Mouse (Mus musculus): ENCODE results near the gene Msi1.
A peak's percentile ranks its signal among the peaks of the same experiment; 100 is the strongest.
"Not testable (repeated sequence)": the region's sequence is repeated elsewhere in the genome, so short reads cannot be mapped to it uniquely, and the experiment has no call there.

Gene Msi1

GRCm38 (mm10) chr5:115487942-115488580, 58.7 kb downstream of the Msi1 start:
- DNase-seq (ENCODE audit: low read depth, low spot score), result peak; percentile 60
- Histone ChIP-seq H3K36me3 (ENCODE audit: control insufficient read depth, insufficient read depth, low read length, poor library complexity, severe bottlenecking) (no peaks in the 10 kb centered on the region), H3K27me3 (ENCODE audit: control insufficient read depth, insufficient read depth, low read length, poor library complexity, severe bottlenecking) (no peaks in the 10 kb centered on the region)

- Histone ChIP-seq H3K36me3 (ENCODE audit: control insufficient read depth, insufficient read depth, low read length, poor library complexity, severe bottlenecking) (no peaks in the 10 kb centered on the region), H3K27me3 (ENCODE audit: control insufficient read depth, insufficient read depth, low read length, poor library complexity, severe bottlenecking) (no peaks in the 10 kb centered on the region)
- peak; percentile 89 for DNase-seq (ENCODE audit: low read depth, low spot score)
These were observed 59.7 kb downstream of the Msi1 start for GRCm38 (mm10) chr5:115488841-115489698.

- no peaks in the 10 kb centered on the region for H3K36me3 ChIP-seq (ENCODE audit: control insufficient read depth, insufficient read depth, low read length, poor library complexity, severe bottlenecking)
- peak; percentile 95 for DNase-seq (ENCODE audit: low read depth, low spot score)
- H3K27me3 ChIP-seq (ENCODE audit: control insufficient read depth, insufficient read depth, low read length, poor library complexity, severe bottlenecking), result no peaks in the 10 kb centered on the region
These were observed 60.6 kb downstream of the Msi1 start for GRCm38 (mm10) chr5:115489699-115490637.

GRCm38 (mm10) chr5:115490638-115491000, 61.2 kb downstream of the Msi1 start:
- H3K36me3 ChIP-seq (ENCODE audit: control insufficient read depth, insufficient read depth, low read length, poor library complexity, severe bottlenecking), result no peaks in the 10 kb centered on the region
- H3K27me3 ChIP-seq (ENCODE audit: control insufficient read depth, insufficient read depth, low read length, poor library complexity, severe bottlenecking), result no peaks in the 10 kb centered on the region
- no peak for DNase-seq (ENCODE audit: low read depth, low spot score)

- Histone ChIP-seq H3K27me3 (ENCODE audit: control insufficient read depth, insufficient read depth, low read length, poor library complexity, severe bottlenecking) (no peaks in the 10 kb centered on the region), H3K36me3 (ENCODE audit: control insufficient read depth, insufficient read depth, low read length, poor library complexity, severe bottlenecking) (no peaks in the 10 kb centered on the region)
- DNase-seq (ENCODE audit: low read depth, low spot score), result no peak
These were observed 61.7 kb downstream of the Msi1 start for GRCm38 (mm10) chr5:115491076-115491475.

GRCm38 (mm10) chr5:115491771-115492322, 62.4 kb downstream of the Msi1 start:
- Histone ChIP-seq H3K27me3 (ENCODE audit: control insufficient read depth, insufficient read depth, low read length, poor library complexity, severe bottlenecking) (no peaks in the 10 kb centered on the region), H3K36me3 (ENCODE audit: control insufficient read depth, insufficient read depth, low read length, poor library complexity, severe bottlenecking) (no peaks in the 10 kb centered on the region)
- DNase-seq (ENCODE audit: low read depth, low spot score), result peak; percentile 70

- Histone ChIP-seq H3K27me3 (ENCODE audit: control insufficient read depth, insufficient read depth, low read length, poor library complexity, severe bottlenecking) (no peaks in the 10 kb centered on the region), H3K36me3 (ENCODE audit: control insufficient read depth, insufficient read depth, low read length, poor library complexity, severe bottlenecking) (no peaks in the 10 kb centered on the region)
- no peak for DNase-seq (ENCODE audit: low read depth, low spot score)
These were observed 63.4 kb downstream of the Msi1 start for GRCm38 (mm10) chr5:115492711-115493335.

- Histone ChIP-seq H3K27me3 (ENCODE audit: control insufficient read depth, insufficient read depth, low read length, poor library complexity, severe bottlenecking) (no peaks in the 10 kb centered on the region), H3K36me3 (ENCODE audit: control insufficient read depth, insufficient read depth, low read length, poor library complexity, severe bottlenecking) (no peaks in the 10 kb centered on the region)
- no peak for DNase-seq (ENCODE audit: low read depth, low spot score)
These were observed 64.0 kb downstream of the Msi1 start for GRCm38 (mm10) chr5:115493441-115493840.

GRCm38 (mm10) chr5:115495618-115496017, 66.2 kb downstream of the Msi1 start:
- not testable (repeated sequence) for H3K36me3 ChIP-seq (ENCODE audit: control insufficient read depth, insufficient read depth, low read length, poor library complexity, severe bottlenecking); DNase-seq (ENCODE audit: low read depth, low spot score); H3K27me3 ChIP-seq (ENCODE audit: control insufficient read depth, insufficient read depth, low read length, poor library complexity, severe bottlenecking)

- no peak for DNase-seq (ENCODE audit: low read depth, low spot score)
- H3K27me3 ChIP-seq (ENCODE audit: control insufficient read depth, insufficient read depth, low read length, poor library complexity, severe bottlenecking), result no peaks in the 10 kb centered on the region
- H3K36me3 ChIP-seq (ENCODE audit: control insufficient read depth, insufficient read depth, low read length, poor library complexity, severe bottlenecking), result no peaks in the 10 kb centered on the region
These were observed 67.6 kb downstream of the Msi1 start for GRCm38 (mm10) chr5:115497033-115497432.

- DNase-seq (ENCODE audit: low read depth, low spot score), result no peak
- Histone ChIP-seq H3K36me3 (ENCODE audit: control insufficient read depth, insufficient read depth, low read length, poor library complexity, severe bottlenecking) (no peaks in the 10 kb centered on the region), H3K27me3 (ENCODE audit: control insufficient read depth, insufficient read depth, low read length, poor library complexity, severe bottlenecking) (no peaks in the 10 kb centered on the region)
These were observed 69.2 kb downstream of the Msi1 start for GRCm38 (mm10) chr5:115498307-115499240.

GRCm38 (mm10) chr5:115500383-115500935, 71.1 kb downstream of the Msi1 start:
- no peak for DNase-seq (ENCODE audit: low read depth, low spot score)
- no peaks in the 10 kb centered on the region for H3K27me3 ChIP-seq (ENCODE audit: control insufficient read depth, insufficient read depth, low read length, poor library complexity, severe bottlenecking)
- H3K36me3 ChIP-seq (ENCODE audit: control insufficient read depth, insufficient read depth, low read length, poor library complexity, severe bottlenecking), result no peaks in the 10 kb centered on the region

GRCm38 (mm10) chr5:115503035-115503434, 73.6 kb downstream of the Msi1 start:
- DNase-seq (ENCODE audit: low read depth, low spot score), result no peak
- no peaks in the 10 kb centered on the region for H3K36me3 ChIP-seq (ENCODE audit: control insufficient read depth, insufficient read depth, low read length, poor library complexity, severe bottlenecking)
- no peaks in the 10 kb centered on the region for H3K27me3 ChIP-seq (ENCODE audit: control insufficient read depth, insufficient read depth, low read length, poor library complexity, severe bottlenecking)

Data from splenic B cell, adult 2 months (primary cell).